Mouse (Mus musculus) lung, postnatal 10 days (tissue): ENCODE measurements around the gene Eid2.
"Not testable (repeated sequence)": the region's sequence is repeated elsewhere in the genome, so short reads cannot be mapped to it uniquely, and the experiment has no call there.

Experiments
- DNase-seq: peaks from one replicate; pipeline ENCODE4 v3.0.0; 2021

Gene Eid2

DNA sequence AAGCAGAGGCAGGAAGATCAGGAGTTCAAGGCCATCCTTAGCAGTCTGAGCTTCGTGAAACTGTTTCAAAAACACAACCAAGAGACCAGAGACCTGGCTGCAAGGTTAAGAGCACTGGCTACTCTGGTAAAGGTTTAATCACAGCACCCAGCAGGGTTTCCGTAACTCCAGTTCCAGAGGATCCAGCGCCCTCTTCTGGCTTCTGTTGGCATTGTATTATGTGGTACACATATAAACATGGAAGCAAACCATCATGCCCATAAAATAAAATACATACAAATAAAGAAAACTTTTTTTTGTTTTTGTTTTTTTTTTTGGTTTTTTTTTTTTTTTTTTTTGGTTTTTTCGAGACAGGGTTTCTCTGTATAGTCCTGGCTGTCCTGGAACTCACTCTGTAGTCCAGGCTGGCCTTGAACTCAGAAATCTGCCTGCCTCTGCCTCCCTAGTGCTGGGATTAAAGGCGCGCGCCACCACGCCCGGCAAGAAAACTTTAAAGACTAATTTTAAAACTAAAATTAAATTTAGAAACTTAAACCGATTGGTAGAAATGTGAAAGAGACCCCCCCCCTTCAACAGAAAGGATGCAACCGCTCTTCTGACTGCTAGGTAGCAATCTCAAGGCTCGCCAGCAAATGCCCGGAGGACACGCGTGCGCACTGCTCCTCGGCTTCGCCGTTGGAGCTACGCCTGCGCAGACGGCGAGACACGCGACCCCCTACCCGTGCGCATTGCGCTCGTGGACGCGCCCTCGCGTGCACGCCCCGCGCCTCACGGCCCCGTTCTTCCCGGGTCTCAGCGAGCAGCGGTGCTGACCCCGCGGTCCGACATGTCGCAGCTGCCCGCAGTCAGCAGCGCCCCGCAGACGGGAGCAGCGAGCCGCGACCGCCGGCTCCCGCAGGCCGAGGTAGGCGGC, at the start of gene Eid2:
TSS of gene Eid2 (plus strand) at position 753 of the 913 bp plus-strand sequence.
- DNase-seq = peak; percentile 88

DNA sequence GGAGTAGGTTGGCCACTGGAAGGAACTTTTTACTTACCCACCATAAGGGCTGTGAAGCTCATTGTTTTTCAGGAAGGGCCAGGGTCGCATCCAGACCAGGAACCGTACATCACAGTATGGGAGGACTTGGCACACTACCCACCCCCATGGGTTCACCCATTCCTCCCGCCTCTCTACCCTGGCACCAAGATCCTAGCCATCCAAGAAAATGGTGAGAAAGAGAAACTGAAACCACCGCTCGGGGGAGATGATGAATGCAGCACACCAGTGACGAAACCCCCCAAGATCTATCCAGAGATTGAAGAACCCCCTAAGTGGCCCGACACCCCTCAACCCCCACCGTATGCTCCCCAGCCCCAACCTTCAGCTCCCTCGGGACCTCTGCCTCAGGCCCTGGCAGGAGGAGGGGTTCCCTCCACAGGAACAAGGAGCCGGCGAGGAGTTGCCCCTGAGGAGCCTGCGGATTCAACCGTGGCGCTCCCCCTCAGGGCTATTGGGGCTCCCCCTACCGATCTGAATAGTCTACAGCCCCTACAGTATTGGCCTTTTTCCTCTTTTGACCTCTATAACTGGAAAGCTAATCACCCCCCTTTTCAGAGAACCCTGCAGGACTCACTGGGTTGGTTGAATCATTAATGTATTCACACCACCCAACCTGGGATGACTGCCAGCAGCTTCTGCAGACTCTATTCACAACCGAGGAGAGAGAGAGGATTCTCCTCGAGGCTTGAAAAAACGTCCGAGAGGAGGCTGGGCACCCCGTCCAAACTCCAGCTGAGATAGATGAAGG, 48.5 kb upstream of the Eid2 start:
- peak; percentile 41 for DNase-seq

DNA sequence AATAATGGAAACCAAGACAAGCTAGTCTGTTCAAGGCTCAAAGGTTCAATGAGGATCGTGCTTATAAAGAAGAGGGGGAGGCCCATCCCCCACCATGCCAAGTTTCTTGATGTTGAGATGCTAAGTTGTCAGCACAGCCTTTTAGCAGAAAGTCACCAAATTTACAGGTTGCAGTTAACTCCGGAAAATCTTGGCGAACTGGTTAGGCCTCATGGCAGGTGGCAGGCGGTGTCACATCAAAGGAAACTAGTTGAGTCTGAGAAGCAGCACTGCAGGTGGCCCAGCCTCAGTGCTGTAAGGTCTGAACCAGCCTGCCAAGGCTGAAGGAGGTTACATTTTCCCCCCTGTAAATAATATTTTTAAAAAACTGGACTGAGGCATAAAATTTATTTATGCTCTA, 40.8 kb upstream of the Eid2 start:
- DNase-seq = not testable (repeated sequence)

DNA sequence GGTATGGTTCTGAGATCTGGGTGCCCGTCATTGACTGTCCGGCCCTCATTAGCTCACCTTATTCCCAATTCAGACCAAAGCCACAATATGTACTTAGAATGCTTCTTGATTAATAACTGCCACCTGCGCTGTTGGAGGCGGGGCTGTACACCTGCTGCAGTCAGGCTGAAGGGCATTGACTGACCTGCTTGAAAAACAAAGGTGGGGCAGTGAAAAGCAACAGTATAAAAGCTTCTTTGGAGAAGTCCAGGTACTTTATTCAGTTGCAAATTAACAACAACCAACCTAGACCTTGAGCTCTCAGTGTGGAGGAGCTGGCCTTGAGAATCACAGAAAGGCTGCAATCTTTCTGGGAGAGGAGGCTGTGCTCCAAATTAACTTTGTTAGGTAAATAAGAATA, 40.3 kb upstream of the Eid2 start:
- not testable (repeated sequence) for DNase-seq

DNA sequence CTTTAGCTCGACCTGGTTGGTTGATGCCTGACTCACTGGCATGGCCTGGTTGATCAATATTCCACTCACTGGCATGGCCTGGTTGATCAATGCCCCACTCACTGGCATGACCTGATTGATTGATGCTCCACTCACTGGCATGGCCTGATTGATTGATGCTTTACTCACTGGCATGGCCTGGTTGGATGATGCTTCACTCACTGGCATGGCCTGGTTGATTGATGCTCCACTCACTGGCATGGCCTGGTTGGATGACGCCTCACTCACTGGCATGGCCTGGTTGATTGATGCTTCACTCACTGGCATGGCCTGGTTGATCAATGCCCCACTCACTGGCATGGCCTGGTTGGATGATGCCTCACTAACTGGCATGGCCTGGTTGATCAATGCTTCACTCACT, 23.7 kb upstream of the Eid2 start:
- not testable (repeated sequence) for DNase-seq

DNA sequence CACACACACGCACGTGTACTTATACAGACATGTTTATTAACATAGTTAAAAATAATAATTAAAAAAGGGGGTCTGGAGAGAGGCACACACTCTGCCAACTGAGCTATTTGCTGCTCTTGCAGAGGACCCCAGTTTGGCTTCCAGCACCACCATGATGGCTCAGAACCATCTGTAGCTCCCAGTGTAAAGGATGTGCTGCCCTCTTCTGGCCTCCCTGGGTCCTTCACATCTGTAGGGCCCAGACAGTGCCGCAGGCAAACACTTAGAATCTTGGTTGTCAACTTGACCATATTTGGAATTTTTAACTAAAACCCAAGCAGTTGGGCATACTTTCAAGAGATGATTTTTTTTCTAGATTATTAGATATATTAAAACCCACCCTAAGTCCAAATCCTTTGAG, 18.7 kb upstream of the Eid2 start:
- no peak for DNase-seq

DNA sequence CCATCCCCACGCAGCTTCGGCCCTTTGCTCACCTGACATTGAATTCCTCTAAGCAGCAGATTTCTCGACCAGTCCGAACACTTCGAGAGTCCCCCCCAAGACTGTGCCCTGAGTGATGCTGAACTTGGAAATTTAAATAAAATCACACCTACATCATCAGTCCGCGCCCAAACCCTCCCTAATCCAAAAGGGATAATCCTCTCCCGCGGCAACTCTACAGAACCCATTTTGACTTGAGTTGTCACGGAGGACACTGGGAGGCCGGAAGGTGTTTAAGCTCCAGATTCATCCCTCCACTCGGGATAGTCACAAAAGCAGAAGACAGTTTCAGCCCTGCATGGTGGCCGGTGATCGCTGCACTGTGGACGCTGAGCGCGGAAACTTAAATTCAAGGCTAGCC, 15.7 kb upstream of the Eid2 start:
- no peak for DNase-seq

DNA sequence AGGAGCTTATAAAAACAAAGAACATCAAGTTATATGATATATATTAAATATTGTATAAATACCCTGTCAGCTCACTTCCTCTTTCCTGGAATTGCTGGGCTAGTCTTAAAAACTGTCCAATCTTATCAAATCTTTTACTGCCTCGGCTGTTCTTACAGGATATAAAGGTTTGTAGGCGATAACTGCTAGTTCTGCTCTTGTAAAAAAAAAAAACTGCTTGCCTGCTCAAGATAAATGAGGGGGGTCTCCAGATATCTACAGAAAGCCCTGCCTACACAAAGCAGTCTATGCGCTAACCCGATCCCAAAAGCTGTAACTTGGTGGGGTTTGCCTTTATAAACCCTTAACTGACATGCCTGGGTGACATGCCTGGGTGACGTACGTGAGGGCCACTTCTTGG, 13.1 kb upstream of the Eid2 start:
- DNase-seq = no peak

DNA sequence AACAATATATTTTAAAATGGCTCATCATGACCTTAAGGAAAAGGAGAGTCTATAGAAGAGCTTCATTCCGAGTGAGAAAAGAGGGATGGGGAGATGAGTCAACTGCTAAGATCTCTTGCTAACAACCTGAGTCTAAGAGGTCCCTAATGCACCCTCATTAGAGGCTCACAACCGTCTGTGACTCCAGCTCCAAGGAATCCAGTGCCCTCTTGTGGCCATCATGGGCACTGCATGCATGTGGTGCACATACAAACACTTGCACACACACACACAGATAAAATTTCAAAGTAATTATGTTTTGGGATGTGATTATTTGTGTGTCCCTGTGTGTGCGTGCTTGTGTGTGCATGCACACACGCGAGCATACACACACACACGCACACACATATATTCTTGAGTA, 12.2 kb upstream of the Eid2 start:
- no peak for DNase-seq

DNA sequence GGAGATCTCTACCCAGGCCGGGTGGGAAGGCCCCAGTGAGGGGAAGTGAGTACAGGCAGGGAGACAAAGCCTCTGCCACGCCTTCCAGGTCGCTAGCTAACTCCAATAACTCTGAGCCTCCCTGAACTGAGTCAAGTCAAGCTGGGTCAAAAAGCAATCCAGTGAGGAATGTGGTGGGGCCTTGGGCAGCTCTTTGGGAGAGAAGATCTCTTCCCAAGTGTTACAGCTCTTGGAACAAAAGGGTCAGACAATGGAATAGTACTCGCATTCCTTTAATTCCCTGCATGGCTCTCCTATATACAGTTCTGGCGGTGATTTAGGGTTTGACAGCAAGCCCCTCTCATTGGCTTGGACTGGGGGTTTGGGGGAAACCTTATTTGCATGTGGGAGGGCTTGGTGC, 4.8 kb upstream of the Eid2 start:
- no peak for DNase-seq

DNA sequence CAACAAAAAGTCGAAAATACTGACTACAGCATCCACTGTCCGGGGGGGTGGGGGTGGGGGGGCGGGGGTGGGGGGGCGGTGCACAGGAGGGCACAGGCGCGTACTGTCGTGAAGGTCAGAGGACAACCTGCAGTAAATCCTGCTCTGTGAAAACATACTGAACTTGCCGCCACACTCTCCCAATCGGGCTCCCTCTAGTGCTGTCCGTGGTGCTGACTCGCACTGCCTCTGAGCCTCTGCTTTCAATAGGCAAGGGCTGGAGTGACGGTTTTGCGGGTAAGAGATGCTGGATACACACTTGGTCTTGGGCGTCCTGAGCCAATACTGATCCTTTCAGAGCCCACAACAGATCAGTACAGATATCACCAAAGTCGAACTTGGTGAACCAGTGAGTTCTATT, 3.9 kb upstream of the Eid2 start:
- peak; percentile 84 for DNase-seq

DNA sequence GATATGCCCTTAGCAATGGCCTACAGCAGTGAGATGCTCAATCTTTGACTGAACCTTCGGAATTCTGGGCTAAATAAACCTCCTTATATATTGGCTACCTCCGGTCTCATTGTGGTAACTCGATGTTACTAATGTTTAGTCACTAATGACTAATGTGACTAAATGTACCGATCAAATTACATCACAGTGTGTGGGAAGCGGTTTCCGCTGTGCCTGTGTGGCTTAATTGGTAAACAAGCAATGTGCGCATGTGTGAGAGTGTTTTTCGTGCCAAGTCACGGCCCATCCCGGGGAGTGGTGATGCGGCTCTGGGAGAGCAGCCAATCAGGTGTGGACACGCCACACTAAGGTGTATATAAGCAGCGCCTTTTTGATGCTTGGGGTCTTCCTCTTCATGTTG, 2.3 kb upstream of the Eid2 start:
- no peak for DNase-seq

DNA sequence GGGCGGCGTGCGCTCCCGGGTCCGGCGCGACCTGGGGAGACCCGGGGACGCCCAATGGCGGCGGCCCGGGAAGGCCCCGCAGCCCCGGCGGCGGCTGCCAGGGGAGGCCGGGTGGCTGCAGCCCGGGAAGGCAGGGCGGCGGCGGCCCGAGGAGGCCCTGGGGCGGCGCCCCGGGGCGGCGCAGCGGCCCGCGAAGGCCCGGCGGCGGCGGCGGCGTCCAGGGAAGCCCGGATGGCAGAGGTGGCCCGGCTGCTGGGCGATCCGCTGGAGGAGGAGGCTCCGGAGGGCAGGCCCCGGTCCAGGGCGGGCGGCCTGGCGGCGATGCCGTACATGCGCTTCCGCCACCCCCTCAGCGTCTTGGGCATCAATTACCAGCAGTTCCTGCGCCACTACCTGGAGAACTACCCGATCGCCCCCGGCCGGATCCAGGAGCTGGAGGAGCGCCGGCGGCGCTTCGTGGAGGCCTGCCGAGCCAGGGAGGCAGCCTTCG, 406 bp downstream of the Eid2 start:
- DNase-seq = peak; percentile 69

DNA sequence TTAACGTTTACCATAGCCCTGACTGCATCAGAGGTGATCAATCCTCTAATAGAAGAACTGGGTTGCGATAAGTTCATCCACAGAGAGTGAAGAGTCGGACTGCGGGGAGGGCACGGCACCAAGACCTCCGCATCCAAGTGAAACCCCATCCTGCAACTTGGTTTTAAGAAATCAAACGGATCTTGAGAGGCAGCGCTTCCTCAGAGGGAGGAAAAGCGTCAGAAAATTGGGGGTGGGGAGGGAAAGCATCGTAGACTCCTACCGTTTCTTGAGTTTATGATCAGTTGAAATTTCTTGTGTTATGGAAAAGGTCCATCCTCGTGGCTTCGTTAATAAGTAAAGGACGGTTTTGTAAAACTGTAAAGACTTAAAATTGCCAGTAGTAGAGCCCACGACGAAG, 895 bp downstream of the Eid2 start:
- no peak for DNase-seq

DNA sequence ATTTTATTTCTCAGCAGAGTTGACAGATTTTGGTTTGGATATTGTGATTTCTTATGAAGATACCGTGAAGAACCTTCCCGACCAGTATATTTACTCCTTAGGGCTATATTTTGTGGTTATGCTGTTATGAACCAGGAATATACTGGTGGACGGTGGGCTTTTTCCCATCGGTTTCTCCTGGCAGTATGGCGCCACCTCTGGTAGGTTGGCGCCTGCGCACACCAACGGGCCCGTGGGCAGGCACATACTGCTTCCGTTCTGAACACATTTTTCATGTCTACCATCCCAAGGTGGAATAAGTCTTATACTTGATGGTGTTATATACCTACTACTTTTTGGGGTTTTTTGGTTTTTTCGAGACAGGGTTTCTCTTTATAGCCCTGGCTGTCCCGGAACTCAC, 1.7 kb downstream of the Eid2 start:
- no peak for DNase-seq

DNA sequence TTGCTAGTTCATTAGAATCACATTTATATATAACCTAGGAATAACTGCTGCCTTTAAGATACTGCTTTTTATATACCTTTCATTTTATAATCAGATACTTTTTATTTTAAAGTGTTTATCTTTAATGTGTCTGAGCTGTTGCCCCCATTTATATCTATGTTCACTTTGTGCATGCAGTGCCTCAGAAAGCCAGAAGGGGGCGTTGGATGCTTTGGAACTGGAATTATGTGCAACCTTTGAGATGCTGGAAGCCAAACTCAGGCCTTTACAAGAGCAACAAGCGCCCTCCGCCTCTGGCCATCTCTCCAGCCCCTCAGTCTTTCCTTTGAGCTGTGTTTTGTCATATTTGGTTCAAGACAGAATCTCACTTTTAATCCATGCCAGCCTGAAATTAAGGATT, 4.1 kb downstream of the Eid2 start:
- DNase-seq = no peak

DNA sequence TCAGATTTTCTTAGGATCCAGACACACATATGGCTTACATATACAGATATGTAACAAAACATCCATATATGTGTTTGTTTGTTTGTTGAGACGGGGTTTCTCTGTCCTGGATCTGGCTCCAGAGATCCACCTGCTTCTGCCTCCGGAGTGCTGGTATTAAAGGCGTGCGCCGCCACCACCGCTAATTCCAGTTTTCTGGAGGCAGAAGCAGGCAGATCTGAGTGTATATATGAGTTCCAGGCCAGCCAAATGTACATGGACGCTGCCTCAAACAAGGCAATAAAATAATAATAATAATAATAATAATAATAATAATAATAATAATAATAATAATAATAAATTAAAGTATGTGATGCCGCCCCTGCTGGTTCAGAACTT, 9.5 kb downstream of the Eid2 start:
- no peak for DNase-seq

DNA sequence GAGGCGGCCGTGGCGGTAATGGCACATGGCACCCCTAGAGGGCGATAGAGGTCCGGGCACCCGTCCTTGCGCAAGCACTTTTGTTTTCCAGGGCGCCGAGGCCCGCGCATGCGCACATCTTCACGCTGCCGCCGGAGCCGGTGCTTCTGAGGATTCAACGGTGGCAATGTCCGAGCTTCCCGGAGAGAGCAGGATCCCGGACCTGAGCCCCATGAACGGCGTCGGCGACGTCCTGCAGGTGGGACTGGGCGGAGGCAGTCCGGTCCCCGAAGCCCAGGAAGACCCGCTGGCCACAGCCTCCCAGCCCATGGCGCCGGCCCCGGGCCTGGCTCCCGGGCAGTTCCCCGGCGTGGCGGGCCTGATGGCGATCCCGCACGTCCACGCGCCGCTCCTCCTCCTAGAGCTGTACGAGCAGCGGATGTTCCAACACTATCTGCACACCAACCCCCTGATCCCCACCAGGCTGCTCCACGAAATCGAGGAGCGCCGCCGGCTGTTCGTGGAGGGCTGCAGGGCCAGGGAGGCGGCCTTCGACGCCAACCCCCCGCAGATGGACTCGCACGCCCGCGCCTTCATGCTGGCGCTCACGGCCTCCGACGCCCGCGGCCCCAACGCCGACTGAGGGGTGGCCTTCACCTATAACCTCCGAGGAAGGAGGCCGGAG, 10.1 kb downstream of the Eid2 start, which contains the start of gene Eid2b:
TSS of gene Eid2b (plus strand) at position 125 of the 664 bp plus-strand sequence.
- peak; percentile 96 for DNase-seq

DNA sequence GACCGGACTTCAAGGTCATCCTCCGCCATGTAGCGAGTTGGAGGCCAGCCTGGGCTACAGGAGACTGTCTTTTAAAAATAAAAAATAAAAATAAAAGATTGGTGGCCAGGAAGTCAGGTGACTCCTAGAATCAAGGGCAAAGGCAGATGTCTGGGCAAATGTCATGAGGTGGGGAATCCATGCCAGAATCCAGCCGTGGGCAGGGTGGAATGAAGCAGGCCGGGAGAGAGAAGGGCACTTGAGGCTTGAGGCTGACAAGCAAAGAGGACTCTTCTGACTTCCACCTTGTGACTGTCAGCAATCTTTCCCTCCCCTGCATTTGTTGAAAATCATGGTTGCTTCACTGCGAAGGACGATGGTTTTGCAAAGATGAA, 10.6 kb downstream of the Eid2 start:
- no peak for DNase-seq

DNA sequence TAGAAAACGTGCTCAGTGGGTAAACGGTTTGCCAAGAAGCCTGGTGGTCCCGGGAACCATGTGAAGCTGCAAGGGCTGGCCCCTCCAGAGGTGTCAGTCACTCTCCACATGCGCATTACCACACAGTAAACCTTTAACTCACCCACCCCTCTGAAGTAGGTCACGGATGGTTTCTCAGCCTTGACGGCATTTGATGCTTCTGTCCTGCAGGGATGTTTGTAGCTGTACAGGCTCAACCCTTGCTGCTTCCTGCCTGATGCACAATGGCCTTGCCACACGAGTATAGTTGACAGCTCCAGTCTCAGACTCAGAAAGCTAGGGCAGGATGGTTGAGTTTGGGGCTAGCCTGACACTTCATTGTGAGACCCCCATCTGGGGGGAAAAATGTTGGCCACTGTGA, 12.9 kb downstream of the Eid2 start:
- DNase-seq = no peak

DNA sequence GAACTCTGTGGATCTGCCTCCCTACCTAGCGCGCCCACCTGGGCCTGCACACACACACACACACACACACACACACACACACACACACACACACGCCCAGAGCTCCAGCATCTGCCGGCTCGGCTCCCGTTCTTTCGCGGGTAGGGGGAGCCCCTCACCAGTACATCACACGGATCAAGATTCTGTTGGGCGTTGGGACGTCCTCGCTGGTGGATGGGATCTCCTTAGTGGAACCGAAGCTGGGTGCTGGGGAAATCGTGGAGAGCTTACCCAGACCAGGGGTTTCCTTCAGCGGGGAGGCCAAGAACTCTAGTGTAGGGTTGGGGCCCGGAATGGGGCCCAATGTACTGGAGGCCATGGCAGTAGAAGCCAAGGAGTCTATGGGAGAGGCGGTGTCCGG, 22.5 kb downstream of the Eid2 start:
- peak; percentile 21 for DNase-seq

DNA sequence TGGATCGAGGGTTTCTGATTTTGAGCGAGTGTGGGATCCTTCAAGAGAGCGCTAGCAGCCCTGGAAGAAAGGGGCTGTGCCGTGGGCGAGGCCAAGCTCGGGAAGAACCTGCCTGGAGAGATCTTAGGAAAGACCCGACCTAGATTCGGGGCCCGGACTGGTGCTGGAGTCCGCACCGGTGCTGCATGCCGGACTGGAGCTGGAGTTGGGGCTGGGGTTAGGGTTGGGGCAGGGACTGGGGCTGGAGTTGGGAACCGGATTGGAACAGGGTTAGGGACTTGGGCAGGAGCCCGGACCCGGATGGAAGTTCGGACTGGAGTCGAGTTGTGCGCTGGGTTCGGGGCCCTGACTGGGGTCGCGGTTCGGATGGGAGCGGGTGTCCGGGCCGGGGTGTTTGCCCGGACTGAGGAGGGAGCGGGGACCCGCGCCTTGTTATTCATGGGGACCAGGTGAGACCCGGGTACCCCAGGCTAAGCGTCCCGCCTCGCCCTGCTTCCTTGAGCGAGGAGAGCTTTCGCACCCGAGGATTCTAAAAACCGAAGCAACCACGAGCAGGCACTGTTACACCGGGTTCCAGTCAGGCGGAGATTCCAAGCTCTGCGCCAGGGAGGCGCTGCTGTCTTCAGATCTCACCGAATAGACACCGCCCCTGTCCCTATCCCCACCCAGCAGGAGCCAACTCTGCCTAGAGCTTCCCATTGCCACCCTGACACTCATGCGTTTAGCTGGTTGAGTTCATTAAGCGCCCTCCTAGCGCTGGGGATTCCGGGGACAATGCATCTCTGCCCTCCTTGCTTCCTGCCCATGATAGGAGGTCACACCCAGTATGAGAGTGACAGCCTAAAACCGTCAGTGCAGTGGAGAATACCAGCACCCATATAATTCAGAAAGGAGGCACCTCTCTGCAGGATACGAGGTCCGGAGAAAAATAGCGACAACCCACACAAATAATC, 23.2 kb downstream of the Eid2 start, which contains the start of gene Selenov:
TSS of gene Selenov (minus strand) at position 549 of the 953 bp plus-strand sequence.
- peak; percentile 36 for DNase-seq
